Mouse (Mus musculus): ENCODE results near the gene Ankrd61.

DNA sequence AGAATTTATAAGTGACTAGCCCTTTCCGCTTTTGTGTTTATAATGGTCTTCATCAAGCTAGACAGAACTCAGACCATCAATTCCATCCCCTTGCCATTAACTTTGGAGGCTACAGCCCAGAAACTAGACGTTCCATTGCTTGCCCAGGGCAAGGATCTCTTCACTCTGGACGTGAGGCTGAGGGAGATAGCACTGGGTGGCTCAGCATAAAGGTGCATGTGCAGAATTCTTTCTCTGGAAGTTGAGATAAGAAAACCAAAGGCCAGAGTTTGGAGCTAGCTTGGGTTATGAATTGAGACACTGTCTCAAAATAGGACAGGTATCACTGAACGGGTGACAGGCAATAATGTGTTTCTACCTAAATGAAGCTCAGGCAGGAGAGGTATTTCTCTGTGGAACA lies 6.3 kb upstream of the Ankrd61 start:
- TF ChIP-seq CTCF (IDR thresholded peaks at IDR 0.05; ENCODE audit: extremely low read depth, insufficient read depth, low read length) (no peak), POLR2A (IDR thresholded peaks at IDR 0.05; ENCODE audit: extremely low read depth, insufficient read depth, low read length) (no peak)
